Mouse (Mus musculus): ENCODE measurements around the gene Taar8c. TPM values are rescaled to one million over a fixed set of nuclear protein-coding genes. Genes with fewer than 3 reads are reported as not detected.
A peak's percentile ranks its signal among the peaks of the same experiment; 100 is the strongest.
"Not testable (repeated sequence)": the region's sequence is repeated elsewhere in the genome, so short reads cannot be mapped to it uniquely, and the experiment has no call there.

Gene Taar8c
- polyA plus RNA-seq, 1 experiment: not detected

DNA sequence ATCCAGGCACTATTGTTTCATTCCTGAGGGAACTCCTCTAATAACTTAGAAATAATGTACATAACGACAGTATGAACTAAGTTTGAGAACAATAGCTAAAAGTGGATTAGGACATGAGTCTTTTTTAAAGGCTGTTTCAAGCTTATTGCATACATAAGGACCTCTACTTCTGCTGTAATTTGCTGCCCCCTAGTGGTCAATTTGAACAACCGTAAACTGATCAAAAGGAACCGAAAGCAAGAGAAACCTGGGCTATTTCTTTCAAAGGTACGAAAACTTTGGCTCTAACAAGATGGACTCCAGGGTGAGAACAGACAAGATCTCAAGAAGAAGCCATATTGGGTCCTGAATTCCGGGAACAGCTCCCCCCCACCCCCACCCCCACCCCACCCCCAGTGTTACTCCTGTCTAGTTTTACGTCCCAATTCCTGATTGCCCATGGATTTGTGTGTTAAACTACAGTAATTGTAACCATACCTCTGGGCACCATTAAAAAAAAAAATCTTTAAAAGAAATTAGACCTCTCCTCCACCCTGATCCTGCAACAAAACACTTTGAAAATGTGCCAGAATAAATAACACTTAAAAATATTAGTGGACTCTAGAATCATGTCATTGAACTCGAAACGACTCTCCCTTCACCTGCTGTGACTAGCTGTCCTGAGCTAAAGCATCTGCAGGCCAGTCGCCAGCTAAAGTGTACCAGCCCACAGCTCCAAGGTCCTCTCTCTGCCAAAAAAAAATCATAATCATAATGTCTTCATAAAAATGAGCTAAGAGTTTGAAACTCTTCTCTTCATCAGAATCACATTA, 29.9 kb upstream of the Taar8c start:
- WGBS: 32% methylated on average over 9 of the region's 9 CpGs
- Histone ChIP-seq H3K4me3 (replicated peaks; ENCODE audit: control insufficient read depth, low read depth, low read length) (no peak overlapping the region), H3K4me1 (ENCODE audit: control insufficient read depth, insufficient read depth, low read length) (no peaks in the 10 kb centered on the region; the same call in 1 of the 2 replicates), H3K27ac (ENCODE audit: control insufficient read depth, insufficient read depth, low read depth, low read length, poor library complexity) (no peak overlapping the region)
- TF ChIP-seq POLR2A (IDR thresholded peaks at IDR 0.05; ENCODE audit: borderline replicate concordance, control insufficient read depth, low read depth, low read length) (no peak), CTCF (IDR thresholded peaks at IDR 0.05; ENCODE audit: control insufficient read depth, insufficient read depth, low read length) (peak; percentile 31; the same call in 1 of the 2 replicates)

DNA sequence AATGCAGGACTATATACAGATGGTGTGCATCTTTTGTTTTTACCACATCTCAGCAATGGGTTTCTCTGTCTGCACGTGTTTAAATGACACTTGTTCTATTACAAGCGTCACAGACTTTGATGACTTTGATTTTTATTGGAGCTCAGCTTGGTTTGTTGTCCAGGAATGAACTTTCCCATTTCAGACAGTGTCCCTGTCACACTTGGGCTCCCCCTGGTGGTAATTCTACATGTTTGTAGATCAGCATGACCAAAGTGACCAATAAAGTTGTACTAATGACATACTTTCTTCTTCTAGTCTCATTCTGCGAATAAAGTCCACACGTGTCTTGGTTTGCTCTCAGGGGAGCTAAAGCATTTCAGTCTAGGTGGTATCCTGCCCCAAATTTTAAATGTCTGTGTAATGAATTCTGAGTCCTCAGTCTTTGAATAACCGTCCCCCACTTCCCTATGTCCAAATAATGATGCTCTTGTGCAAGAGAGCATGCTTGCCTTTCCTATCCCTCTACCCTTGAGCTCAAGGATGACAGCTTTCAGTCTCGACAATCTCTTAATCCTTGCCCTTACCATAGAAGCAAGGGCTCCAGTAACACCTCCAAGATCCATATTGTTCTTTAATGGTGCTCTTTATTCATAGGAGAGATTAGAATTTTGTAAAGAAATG, 9.5 kb upstream of the Taar8c start:
- TF ChIP-seq POLR2A (IDR thresholded peaks at IDR 0.05; ENCODE audit: borderline replicate concordance, control insufficient read depth, low read depth, low read length): no peak
- no peak for TF ChIP-seq CTCF (IDR thresholded peaks at IDR 0.05; ENCODE audit: control insufficient read depth, insufficient read depth, low read length)
- H3K27ac ChIP-seq (ENCODE audit: control insufficient read depth, insufficient read depth, low read depth, low read length, poor library complexity): no peak overlapping the region
- no peaks in the 10 kb centered on the region for H3K4me1 ChIP-seq (ENCODE audit: control insufficient read depth, insufficient read depth, low read length)
- H3K4me3 ChIP-seq (replicated peaks; ENCODE audit: control insufficient read depth, low read depth, low read length): no peak overlapping the region
- 28% methylated on average over 6 of the region's 6 CpGs for WGBS

GRCm38 (mm10) chr10:24109434-24109833, 7.7 kb upstream of the Taar8c start, which contains the start of gene Taar9:
Gene Taar9 (minus strand): TSS chr10:24109534.
- H3K27ac ChIP-seq (ENCODE audit: control insufficient read depth, insufficient read depth, low read depth, low read length, poor library complexity); H3K4me1 ChIP-seq (ENCODE audit: control insufficient read depth, insufficient read depth, low read length); H3K4me3 ChIP-seq (replicated peaks; ENCODE audit: control insufficient read depth, low read depth, low read length): not testable (repeated sequence)
- 85% methylated on average over 8 of the region's 8 CpGs for WGBS

- TF ChIP-seq POLR2A (IDR thresholded peaks at IDR 0.05; ENCODE audit: borderline replicate concordance, control insufficient read depth, low read depth, low read length): no peak
- TF ChIP-seq CTCF (IDR thresholded peaks at IDR 0.05; ENCODE audit: control insufficient read depth, insufficient read depth, low read length): no peak
- Histone ChIP-seq H3K27ac (ENCODE audit: control insufficient read depth, insufficient read depth, low read depth, low read length, poor library complexity) (no peak overlapping the region), H3K4me1 (ENCODE audit: control insufficient read depth, insufficient read depth, low read length) (no peaks in the 10 kb centered on the region), H3K4me3 (replicated peaks; ENCODE audit: control insufficient read depth, low read depth, low read length) (no peak overlapping the region)
- 79% methylated on average over 3 of the region's 3 CpGs for WGBS
Measured at GRCm38 (mm10) chr10:24108236-24108635, 6.5 kb upstream of the Taar8c start.

- no peak overlapping the region for H3K4me3 ChIP-seq (replicated peaks; ENCODE audit: control insufficient read depth, low read depth, low read length)
- H3K4me1 ChIP-seq (ENCODE audit: control insufficient read depth, insufficient read depth, low read length): no peaks in the 10 kb centered on the region
- H3K27ac ChIP-seq (ENCODE audit: control insufficient read depth, insufficient read depth, low read depth, low read length, poor library complexity): no peak overlapping the region
- WGBS: 19% methylated on average over 5 of the region's 5 CpGs
- TF ChIP-seq CTCF (IDR thresholded peaks at IDR 0.05; ENCODE audit: control insufficient read depth, insufficient read depth, low read length) (no peak), POLR2A (IDR thresholded peaks at IDR 0.05; ENCODE audit: borderline replicate concordance, control insufficient read depth, low read depth, low read length) (no peak)
Measured at GRCm38 (mm10) chr10:24107747-24108146, 6.0 kb upstream of the Taar8c start.

GRCm38 (mm10) chr10:24103299-24103698, 1.6 kb upstream of the Taar8c start:
- H3K4me1 ChIP-seq (ENCODE audit: control insufficient read depth, insufficient read depth, low read length); H3K4me3 ChIP-seq (replicated peaks; ENCODE audit: control insufficient read depth, low read depth, low read length); H3K27ac ChIP-seq (ENCODE audit: control insufficient read depth, insufficient read depth, low read depth, low read length, poor library complexity): not testable (repeated sequence)
- WGBS: 39% methylated on average over 1 of the region's 1 CpGs

GRCm38 (mm10) chr10:24097010-24097409, 4.7 kb downstream of the Taar8c start:
- WGBS: 66% methylated on average over 2 of the region's 2 CpGs

DNA sequence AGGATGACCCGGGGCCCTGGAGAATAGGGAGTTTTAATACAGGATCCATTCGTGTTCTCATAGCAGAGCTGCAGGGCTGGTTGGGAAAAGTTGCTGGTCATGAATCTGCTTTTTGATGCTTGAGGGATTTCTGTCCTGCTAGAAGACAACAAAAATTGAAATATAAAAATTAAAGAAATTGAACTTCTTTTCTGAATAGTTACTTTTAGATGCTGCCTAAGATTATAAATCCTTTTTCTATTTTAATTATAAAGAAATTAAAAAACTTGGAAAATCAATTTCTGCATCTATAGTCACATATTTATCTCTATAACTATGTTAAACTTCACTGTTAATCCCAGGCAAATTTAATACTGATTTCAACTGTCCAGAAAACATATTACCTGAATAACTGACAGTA, 9.5 kb downstream of the Taar8c start, which contains the start of gene Taar8b:
Gene Taar8b, minus strand, starts transcription at position 101 of the 400 bp plus-strand sequence.
- no peak within 1 kb of the TSS for H3K27ac ChIP-seq (ENCODE audit: control insufficient read depth, insufficient read depth, low read depth, low read length, poor library complexity)
- WGBS: 57% methylated on average over 2 of the region's 2 CpGs
- no peaks in the 10 kb centered on the region for H3K4me1 ChIP-seq (ENCODE audit: control insufficient read depth, insufficient read depth, low read length)
- TF ChIP-seq CTCF (IDR thresholded peaks at IDR 0.05; ENCODE audit: control insufficient read depth, insufficient read depth, low read length) (no peak), POLR2A (IDR thresholded peaks at IDR 0.05; ENCODE audit: borderline replicate concordance, control insufficient read depth, low read depth, low read length) (no peak)
- H3K4me3 ChIP-seq (replicated peaks; ENCODE audit: control insufficient read depth, low read depth, low read length): no peak within 1 kb of the TSS

More at GRCm38 (mm10) chr10:24097010-24097409, 4.7 kb downstream of the Taar8c start:
- not testable (repeated sequence) for H3K27ac ChIP-seq (ENCODE audit: control insufficient read depth, insufficient read depth, low read depth, low read length, poor library complexity); H3K4me1 ChIP-seq (ENCODE audit: control insufficient read depth, insufficient read depth, low read length); H3K4me3 ChIP-seq (replicated peaks; ENCODE audit: control insufficient read depth, low read depth, low read length)

DNA sequence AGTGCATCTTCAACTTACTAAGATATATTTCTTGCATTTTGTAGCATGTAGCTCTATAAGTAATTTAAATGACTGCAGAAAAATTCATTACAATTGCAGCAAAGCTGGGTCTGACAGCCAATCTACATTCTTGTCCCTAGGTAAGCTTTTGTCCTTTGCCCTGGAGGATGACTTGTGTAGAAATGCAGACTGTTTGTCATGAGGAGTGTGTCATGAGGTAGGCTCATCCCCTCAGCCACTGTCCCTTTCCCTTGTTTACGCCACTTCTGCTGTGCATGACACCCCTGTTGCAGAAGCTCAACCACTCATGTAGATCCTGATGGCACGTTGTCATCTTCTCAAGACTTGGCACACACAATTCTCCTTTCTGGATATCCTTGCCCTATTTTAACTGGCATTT, 14.5 kb downstream of the Taar8c start:
- no peak overlapping the region for H3K27ac ChIP-seq (ENCODE audit: control insufficient read depth, insufficient read depth, low read depth, low read length, poor library complexity)
- no peak for TF ChIP-seq CTCF (IDR thresholded peaks at IDR 0.05; ENCODE audit: control insufficient read depth, insufficient read depth, low read length)
- TF ChIP-seq POLR2A (IDR thresholded peaks at IDR 0.05; ENCODE audit: borderline replicate concordance, control insufficient read depth, low read depth, low read length): no peak
- WGBS: 71% methylated on average over 2 of the region's 2 CpGs

More for the DNA sequence above, 14.5 kb downstream of the Taar8c start:
- Histone ChIP-seq H3K4me1 (ENCODE audit: control insufficient read depth, insufficient read depth, low read length) (no peaks in the 10 kb centered on the region), H3K4me3 (replicated peaks; ENCODE audit: control insufficient read depth, low read depth, low read length) (no peak overlapping the region)
